Mouse (Mus musculus) right cerebral cortex, adult 18-20 months (tissue): Measurements from ENCODE around the gene Morc1.

ENCODE experiments used
- DNase-seq: peaks from one replicate; pipeline ENCODE4 v3.0.0; 2022; ENCODE audit warnings: mixed read lengths

The Morc1 gene

DNA sequence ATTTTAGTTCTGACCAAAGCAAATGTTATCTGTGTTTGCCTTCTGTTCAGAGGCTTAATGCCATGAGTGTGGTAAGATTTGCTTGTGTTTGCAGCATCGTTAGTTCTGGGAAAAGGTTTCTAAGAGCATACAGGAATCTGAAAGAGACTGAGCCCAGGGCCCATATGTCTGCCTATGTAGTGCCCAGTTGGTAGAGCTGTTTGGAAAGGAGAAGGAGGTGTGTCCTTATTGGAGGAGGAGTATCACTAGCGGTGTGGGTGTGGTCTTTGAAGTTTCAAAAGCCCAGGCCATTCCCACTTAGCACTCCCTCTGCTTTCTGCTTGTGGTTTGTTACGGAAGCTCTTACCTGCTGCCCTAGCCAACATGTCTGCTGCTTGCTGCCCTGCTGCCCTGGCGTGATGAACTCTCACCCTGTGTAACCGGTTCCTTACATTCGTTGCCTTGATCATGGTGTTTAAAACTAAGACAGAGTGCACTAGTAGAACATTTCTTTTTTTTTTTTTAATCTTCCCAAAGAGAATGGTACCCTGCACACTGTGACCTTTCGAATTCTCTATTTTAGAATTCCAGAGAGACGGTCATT is 48.3 kb downstream of the Morc1 start:
- DNase-seq, result no peak

DNA sequence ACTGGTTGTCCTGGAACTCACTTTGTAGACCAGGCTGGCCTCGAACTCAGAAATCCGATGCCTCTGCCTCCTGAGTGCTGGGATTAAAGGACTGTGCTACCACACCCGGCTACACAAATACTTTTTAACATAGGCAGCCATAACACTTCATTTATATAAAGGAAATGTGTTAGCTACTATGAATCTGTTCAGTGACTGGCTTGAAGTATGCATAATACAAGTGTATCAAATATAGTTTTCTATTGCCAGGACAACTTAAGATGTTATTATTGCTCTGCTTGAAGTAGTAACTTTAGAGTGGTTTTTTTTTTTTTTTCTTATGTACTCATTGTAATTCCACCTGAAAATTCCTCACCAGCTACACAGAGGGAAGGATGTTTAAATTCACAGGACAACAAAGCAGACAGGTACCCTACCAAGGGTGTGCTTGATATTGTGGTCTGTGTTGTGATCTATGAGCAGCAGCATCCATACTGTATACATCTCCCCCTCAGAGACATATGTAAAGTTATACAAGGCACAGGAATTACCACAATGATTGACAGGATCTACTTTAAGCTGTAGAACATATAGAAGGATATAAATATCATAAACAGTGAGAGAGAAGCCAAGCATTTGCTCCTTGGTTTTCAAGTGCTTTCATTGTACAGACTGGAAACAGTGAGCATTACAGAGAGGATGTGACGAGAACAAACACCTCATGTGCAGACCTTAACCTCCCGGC is 85.9 kb downstream of the Morc1 start:
- no peak for DNase-seq

DNA sequence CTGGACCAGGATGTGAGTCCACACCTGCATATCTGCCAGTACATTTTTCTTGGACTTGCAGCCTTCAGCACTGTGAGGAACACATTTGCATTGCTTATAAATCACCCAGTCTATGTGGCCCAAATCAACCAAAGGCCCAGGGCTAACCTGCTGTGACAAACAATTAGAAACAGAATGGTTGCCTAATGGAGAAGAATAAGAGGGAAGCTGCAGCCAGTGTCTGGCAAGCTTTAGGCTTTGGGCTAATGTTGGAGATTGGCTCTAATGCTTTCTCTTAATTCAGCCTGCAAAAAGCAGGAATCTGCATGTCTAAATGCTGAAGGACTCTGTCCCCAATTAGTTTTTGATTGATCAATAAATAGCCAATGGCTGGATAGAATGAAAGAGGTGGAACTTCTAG is 88.5 kb downstream of the Morc1 start:
- no peak for DNase-seq

DNA sequence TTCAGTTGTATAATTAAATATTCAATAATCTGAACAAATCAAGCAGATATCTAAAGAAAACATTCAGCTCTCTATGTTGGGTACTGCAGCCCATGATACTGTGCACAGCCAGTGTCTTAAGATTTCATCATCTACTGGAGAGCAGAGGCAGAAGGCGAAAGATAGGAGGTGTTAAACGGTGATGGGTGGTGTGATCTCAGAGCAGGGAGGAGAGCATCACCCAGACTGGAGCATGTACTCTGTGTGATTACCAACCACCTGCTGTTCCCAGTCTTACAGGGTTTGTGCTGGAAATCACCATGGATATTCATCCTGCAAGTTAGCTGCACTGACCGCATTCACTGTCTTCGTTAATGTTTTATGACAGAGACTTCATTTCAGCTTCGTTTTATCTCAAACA is 106.1 kb downstream of the Morc1 start:
- peak; percentile 10 for DNase-seq

DNA sequence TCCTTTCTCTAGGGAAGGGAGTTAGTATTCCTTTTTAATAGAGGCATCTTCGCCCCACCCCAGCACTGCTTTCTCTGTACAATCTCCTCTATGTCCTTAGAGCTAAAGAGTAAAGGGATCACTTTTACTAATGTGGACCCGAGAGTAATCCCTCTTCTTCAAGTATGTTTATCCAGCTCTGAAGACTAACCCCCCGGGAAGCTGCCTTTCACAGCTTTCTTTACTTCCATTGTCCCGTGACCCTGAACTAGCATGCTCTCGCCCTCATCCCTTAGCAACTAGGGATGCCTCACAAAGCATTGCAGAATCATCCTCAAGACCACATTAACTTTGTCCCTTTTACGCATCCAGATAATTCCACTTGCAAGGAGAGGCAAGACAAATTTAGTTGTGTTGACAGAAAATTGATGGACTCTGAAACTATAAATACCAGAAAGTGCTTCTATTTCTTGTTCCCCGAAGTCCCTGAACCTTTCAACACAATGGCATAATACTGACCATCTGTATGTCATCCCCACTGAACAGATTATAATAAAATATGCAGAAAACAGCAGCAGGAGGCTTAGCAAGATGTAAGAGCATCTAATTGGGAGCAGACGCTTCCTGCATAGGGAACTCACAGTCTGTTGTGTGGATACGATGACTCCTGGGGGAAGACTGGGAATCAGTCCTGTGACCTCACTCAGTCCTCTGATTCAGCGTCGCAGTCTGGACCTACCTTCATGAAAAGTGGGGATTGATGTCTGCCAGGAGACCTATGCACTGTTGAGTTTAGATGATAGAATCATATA is 131.4 kb downstream of the Morc1 start:
- no peak for DNase-seq

DNA sequence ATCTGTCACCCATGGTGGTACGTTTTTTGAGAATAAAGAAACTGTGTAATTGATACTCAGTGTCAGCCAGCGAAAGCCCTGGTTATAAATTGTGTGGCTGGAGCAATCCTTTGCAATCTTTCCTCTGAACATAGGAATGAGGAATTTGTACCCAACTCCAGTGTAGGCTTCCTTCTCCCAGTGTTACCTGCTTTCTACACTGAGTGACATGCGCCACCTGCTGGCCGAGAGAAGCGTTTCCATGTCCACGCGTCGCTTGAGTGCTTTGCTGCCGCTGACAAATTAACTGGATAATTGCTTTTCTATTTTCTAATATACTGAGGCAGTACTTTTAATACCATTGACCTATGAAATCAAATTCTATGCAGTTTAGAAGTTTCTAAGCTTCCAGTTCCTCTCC is 139.3 kb downstream of the Morc1 start:
- peak; percentile 73 for DNase-seq

DNA sequence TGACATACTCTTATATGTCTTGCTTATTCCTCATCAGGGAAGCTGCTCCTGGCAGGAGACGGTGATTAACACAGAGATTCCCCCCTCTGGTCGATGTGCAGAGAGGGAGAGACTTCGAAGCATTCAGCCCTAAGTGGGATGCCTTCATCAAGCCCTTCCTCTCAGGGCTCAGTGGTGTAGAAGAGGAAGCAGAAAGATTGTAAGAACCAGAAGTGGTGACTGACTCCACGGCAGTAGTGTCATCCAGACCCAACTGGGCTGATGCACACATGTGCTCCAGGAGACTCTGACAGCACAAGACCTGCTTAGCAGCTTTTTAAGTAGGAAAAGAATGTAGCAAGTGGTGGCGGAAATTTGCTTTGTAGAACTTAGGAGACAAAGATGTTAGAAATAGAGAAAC is 143.0 kb downstream of the Morc1 start:
- no peak for DNase-seq

DNA sequence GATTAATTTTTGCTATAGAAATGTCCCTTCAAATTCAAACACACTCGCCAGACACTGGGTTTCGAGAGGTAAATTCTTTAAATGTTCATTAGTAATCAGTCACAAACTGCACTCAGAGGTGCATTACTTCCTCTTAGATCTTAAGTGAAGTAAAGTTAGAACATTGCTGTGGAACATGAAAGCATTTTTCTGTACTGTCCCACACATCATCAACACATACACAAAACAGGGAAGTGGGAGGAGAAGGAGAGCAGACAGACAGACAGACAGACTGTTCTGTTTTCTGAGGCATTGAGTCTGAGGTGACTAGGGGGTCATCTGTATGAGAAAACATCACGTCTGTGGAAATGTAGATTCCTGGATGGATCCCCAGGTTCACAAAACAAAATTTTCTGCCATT is 143.5 kb downstream of the Morc1 start:
- no peak for DNase-seq

DNA sequence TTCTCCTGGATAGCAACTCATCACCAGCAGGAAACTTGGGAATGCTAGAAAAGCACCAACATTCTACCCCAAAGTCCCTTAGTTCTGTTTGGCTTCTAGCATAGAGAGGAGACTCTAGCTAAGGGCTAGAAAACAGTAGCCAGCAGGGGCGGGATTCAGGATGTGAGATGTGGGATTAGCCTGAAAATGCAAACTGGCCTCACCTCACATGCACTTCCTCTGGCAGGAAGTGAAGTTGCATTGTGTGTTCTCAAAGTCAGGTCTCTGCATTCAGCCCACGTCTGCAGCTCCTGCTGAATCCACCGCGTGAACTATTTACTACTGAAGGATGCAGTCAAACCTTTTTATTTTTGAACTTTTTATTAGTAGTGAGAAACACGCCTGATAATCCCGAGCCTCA is 154.3 kb downstream of the Morc1 start:
- DNase-seq, result no peak

DNA sequence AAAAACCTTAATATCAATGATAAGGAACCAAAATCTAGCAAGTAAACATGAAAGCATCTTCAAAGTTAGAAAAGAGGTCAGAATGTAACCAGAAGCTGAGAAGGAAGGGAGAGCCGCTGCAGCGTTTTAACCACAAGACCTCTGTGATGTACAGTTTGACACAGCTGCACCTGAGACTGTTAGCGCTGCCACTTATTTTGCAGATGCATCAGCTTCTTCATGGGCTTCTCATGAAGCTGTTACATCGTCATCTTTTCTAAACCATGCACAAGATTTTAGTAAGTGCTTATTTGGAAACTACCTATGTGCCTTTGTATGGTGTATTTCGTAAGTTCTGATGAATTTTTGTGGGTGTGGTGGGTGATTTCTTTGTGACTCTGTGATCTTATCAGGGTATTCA is 163.4 kb downstream of the Morc1 start:
- DNase-seq, result no peak

DNA sequence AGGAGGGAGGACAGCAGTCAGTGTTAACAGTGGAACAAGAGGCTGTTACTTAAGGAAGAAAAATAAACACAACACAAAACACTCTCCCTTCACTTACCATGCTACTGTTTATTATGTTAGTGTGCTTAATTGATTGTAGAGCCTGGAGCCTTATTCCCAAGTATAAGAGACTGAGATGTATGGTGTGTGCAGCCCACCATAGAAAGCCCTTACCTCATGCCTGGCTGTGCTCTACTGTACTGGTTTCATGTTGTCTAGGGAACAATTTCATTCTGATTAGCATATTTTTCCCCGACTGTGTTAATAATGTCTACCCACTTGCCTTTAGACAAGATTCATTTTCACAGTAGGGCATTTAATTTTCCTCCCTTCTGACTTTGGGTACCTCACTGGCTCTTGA is 164.2 kb downstream of the Morc1 start:
- no peak for DNase-seq

DNA sequence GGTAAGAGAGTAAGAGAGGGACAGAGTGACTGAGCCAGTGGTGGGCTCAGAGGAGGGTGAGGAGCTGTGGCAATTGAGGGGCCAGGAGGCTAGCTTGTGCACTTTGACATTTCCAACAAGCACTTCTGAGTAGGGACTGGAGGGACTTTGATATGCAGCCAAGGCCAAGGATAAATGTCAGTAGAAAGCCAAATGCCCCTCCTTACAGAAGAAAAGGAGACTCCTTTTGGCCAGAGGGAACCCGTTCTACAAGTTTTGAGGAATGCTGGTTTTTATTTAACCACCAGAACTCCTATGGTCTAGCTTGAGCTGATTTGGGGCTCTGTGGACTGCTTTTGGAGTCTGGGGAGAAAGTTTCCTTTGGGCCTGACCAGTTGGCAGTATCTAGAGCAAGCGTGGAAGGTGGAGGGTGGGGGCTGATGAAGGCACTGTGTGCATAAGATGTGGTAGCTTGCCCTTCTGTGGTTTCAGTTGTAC is 172.7 kb downstream of the Morc1 start:
- DNase-seq, result no peak

DNA sequence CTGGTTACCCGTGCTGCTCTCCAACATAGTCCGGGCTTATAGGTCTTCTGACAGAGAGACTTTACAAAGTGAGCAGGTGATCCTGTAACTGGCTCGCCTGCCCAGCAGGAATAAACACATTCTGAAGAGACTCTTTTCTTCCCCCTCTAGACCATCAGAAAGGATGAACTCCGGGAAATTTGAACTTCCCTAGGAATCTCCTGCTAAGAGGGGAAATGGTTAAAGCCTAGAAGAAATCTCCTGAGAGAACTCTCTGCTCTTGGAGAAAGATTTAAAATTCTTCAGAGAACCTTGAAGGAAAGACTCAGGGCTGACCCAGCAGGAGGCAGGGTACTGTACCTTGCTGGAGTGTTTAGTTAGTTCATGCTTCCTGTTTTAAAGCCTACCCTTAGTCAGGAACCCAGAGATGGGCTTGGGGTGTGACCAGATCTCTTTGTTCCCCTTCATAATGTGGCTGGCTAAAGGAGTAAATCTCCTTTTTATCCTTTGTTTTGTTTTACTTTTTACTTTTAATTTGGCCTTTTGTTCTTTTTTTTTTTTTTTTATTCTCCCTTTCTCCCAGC is 175.5 kb downstream of the Morc1 start:
- no peak for DNase-seq

DNA sequence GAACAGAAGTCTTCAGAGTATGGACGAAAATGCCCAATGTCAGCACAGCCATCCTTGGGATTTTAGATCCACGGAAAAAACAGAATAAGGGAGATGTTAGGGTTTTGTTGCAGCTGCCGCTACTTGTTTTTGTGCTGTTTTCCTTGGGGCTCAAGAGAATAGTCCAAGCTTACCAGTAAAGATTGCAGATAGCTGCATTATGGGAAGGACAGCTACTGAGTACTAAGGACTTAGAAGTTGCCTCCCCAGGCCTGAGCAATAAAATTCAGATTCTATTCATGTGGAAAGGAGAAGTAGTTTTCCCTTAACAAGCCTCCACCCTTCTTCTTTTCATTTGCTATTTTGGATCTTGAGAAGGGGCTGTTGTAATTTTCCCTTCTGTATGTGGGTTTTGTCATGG is 177.2 kb downstream of the Morc1 start:
- no peak for DNase-seq

DNA sequence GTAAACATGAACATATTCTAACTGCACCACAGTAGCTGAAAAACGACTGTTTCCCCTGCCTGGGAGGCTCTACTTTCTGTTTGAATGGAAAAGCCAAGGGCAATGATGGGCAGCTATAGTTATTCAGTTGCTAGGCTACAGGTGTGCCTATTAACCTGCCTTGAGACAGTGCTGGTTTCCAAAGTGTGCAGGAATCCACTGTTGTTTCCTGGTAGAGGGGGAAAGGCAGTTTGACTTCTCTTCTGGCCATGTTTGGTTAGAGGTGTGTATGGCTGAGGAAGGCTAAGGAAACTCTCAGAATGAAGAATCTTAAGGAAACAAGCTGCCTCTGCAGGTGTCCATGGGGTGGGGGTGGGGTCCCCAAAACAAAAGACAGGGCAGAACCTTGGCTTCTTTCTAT is 179.8 kb downstream of the Morc1 start:
- DNase-seq, result no peak

DNA sequence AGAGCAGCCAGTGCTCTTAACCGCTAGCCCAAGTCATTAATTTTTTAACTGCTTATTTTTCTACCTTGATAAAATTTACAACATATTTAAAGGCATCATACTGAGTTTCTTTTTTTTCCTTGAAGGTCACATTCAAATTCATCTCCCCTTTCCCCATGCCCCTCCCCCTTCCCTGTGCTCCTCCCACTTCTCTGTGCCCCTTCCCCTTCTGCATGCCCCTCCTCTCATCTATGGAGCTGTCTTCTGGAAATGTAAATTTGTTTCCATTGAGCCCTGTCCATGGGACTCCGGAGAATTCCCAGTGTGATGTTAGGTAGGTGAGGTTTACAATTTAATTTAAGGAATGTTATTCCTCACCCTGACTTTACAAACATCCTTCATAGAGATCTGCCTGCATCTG is 180.4 kb downstream of the Morc1 start:
- DNase-seq, result no peak

DNA sequence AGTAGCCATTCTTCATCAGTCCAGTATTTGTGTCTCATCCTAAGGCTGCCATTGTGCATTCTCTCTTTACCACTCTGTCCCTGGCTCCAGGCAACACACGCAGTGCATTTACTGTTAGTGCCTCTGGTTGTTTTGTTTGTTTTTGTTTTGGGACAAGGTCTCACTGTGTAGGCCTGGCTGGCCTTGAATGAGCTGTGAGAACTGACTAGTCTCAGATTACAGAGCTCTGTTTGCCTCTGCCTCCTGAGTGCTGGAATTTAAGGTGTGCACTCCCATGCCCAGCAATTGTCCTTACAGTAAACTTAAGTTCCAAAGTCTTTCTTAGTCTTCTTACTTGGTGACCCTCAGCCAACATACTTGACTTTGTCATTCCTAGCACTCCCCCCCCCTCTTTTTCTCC is 182.7 kb downstream of the Morc1 start:
- DNase-seq, result no peak

DNA sequence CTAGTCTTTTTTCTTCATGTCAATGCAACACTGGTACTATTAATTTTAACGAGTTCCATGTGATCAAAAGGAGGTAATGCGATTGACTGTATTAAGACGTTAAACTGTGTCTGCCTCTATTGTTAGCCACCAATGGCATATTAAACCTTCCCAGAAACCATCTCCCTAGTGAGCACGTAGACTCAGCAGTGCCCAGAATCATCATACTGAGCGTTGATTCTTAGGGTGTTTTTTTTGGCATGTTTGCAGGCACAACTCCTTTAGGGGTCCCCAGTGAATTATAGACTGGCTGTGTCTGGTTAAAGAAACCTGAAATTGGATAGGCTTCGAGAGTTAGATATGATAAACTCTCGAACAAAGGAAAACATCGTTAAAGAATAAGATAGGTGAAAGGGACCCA is 189.5 kb downstream of the Morc1 start:
- no peak for DNase-seq

DNA sequence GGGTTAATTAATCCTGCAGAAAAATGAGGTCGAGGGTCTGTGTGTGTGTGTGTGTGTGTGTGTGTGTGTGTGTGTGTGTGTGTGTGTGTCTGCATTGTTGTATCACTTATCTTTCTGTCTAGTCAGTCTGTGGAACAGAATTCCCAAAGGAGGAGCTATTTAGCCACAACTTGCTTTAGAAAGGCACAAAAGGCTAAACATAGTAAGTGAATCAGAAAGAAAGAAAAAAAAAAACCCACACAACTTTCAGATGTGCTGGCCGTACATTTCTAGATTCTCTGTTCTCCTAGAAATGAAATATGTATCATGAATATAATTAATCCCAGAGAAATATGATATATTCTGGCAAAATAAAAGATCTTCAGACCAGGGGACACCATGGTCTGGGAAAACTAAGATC is 190.0 kb downstream of the Morc1 start:
- DNase-seq, result no peak

DNA sequence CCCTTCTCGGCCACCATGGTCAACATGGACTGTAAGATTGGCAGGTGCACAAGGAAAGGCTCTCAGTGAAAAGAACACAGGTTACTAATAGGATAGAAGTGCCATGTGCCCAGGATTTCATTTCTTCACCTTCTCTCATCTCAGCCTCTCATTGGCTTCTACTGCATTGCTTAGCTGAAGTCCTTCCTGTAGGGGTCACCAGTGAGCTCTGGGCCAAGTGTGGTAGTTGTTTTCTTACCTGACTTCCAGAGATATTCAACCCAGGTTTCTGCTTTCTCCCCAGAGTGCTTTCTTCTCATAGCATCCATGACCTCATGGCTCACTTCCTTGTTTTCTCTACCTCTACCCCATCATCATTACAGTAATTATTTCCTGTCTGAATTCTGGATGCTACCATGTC is 192.4 kb downstream of the Morc1 start:
- DNase-seq, result no peak

DNA sequence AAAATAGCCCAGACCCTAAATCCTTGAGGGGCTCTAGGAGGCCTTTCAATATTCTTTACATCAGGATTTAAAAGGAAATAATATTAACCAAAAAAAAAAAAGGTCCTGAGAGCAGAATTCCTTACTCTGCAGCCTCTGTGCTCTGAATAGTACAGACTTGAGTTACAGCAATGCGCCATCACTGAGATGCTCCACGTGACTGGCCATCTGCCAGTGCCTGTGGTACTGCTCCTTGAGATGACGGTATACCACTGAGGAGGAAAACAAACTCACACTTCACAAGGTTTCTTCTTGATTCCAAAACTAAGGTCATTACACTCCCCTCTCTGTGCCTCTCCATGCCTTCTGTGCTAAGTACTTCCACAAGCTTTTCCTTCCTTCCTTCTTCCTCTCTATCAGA is 195.1 kb downstream of the Morc1 start:
- DNase-seq, result no peak

DNA sequence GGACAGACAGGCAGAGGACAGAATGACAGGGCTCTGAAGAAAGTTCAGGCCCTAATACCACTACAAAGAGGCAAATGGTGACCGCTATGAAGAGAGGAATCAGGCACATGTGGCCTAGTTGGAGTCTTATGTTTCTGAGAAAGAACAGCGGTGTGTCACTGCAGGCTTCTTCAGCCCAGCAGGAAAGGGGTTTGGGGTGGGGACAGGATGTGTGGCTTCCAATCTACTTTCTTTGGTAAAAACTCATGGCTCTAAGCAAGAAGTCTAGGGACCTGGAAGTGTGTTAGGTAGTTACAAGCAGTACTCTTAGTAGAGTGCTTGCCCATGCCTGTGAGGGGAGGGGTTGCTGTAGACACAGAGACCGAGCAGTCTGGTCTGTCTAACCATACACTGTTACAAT is 196.3 kb downstream of the Morc1 start:
- DNase-seq, result no peak

DNA sequence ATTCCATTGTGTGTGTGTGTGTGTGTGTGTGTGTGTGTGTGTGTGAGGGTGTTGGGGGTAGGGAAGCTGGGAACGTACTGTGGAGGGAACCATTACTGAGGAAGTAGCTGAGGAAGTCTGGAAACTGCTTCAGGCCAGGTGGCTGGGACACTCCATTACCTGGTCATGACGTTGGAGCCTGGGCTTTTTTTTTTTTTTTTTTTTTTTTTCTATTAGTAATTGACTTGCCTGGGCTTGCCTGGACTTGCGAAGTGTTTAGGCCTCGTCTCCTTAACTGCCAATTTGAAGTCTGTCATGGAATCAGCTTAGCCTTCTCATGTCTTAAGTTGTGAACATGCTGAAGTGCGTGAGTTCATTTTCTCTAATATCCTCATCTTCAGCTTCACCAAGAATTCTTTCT is 198.7 kb downstream of the Morc1 start:
- no peak for DNase-seq

DNA sequence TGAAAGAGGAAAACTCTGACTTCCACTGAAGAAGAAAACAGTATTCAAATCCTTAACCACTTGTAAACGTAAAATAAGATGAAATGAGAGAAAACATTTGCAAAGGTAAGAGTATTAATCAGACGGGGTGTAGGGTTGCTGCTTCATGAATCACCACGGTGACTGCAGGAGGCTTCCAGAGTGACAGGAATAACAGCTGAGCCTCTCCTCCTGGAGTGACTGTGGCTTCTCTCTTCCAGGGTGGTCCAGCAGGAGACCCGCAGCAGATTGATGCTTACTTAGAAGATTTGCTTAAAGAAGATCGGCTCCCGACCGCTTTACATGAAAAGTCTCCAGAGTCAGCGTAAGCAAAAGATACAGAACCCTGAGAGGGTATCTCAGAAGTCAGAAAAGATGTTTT is 199.4 kb downstream of the Morc1 start:
- DNase-seq, result no peak
